Mouse (Mus musculus): ENCODE measurements around the gene S100a11. TPM values are rescaled to one million over a fixed set of nuclear protein-coding genes. Genes with fewer than 3 reads are reported as not detected.
"Not testable (repeated sequence)": the region's sequence is repeated elsewhere in the genome, so short reads cannot be mapped to it uniquely, and the experiment has no call there.

S100a11 gene
- polyA plus RNA-seq, 1 experiment = 151 TPM

GRCm38 (mm10) chr3:93537068-93537576 lies 16.8 kb downstream of the S100a11 start:
- WGBS = 91% methylated on average over 2 of the region's 2 CpGs
- Histone ChIP-seq H3K4me1 (replicated peaks; ENCODE audit: control insufficient read depth, insufficient read depth, low read length) (no peaks in the 10 kb centered on the region), H3K4me3 (ENCODE audit: control insufficient read depth, insufficient read depth, low read length) (no peak overlapping the region), H3K36me3 (ENCODE audit: control insufficient read depth, insufficient read depth, low read length) (no peaks in the 10 kb centered on the region), H3K27ac (ENCODE audit: control insufficient read depth, insufficient read depth, low read length) (no peak overlapping the region), H3K27me3 (ENCODE audit: control insufficient read depth, insufficient read depth, low read length) (no peaks in the 10 kb centered on the region)
- DNase-seq = no peak
- TF ChIP-seq CTCF (IDR thresholded peaks at IDR 0.05; ENCODE audit: borderline replicate concordance, control insufficient read depth, extremely low read depth, insufficient read depth, low read length, poor library complexity) (no peak), POLR2A (IDR thresholded peaks at IDR 0.05; ENCODE audit: control insufficient read depth, extremely low read depth, insufficient read depth, low read length, poor library complexity) (no peak)

GRCm38 (mm10) chr3:93538486-93538885 lies 18.2 kb downstream of the S100a11 start:
- Histone ChIP-seq H3K4me3 (ENCODE audit: control insufficient read depth, insufficient read depth, low read length) (no peak overlapping the region), H3K27ac (ENCODE audit: control insufficient read depth, insufficient read depth, low read length) (no peak overlapping the region), H3K27me3 (ENCODE audit: control insufficient read depth, insufficient read depth, low read length) (no peaks in the 10 kb centered on the region), H3K4me1 (replicated peaks; ENCODE audit: control insufficient read depth, insufficient read depth, low read length) (no peaks in the 10 kb centered on the region), H3K36me3 (ENCODE audit: control insufficient read depth, insufficient read depth, low read length) (no peaks in the 10 kb centered on the region)
- 91% methylated on average over 2 of the region's 2 CpGs for WGBS
- TF ChIP-seq POLR2A (IDR thresholded peaks at IDR 0.05; ENCODE audit: control insufficient read depth, extremely low read depth, insufficient read depth, low read length, poor library complexity) (no peak), CTCF (IDR thresholded peaks at IDR 0.05; ENCODE audit: borderline replicate concordance, control insufficient read depth, extremely low read depth, insufficient read depth, low read length, poor library complexity) (no peak)
- no peak for DNase-seq

- no peaks in the 10 kb centered on the region for H3K27me3 ChIP-seq (ENCODE audit: control insufficient read depth, insufficient read depth, low read length)
- TF ChIP-seq CTCF (IDR thresholded peaks at IDR 0.05; ENCODE audit: borderline replicate concordance, control insufficient read depth, extremely low read depth, insufficient read depth, low read length, poor library complexity) (no peak), POLR2A (IDR thresholded peaks at IDR 0.05; ENCODE audit: control insufficient read depth, extremely low read depth, insufficient read depth, low read length, poor library complexity) (no peak)
These were observed 21.2 kb downstream of the S100a11 start for GRCm38 (mm10) chr3:93541501-93541900.

GRCm38 (mm10) chr3:93544170-93544569 lies 23.9 kb downstream of the S100a11 start:
- H3K27ac ChIP-seq (ENCODE audit: control insufficient read depth, insufficient read depth, low read length) = not testable (repeated sequence)
- WGBS = 64% methylated on average over 6 of the region's 6 CpGs

More at GRCm38 (mm10) chr3:93541501-93541900, 21.2 kb downstream of the S100a11 start:
- no peak for DNase-seq
- H3K4me3 ChIP-seq (ENCODE audit: control insufficient read depth, insufficient read depth, low read length) = no peak overlapping the region
- no peak overlapping the region for H3K27ac ChIP-seq (ENCODE audit: control insufficient read depth, insufficient read depth, low read length)
- H3K4me1 ChIP-seq (replicated peaks; ENCODE audit: control insufficient read depth, insufficient read depth, low read length) = no peaks in the 10 kb centered on the region
- WGBS = 88% methylated on average over 2 of the region's 2 CpGs
- no peaks in the 10 kb centered on the region for H3K36me3 ChIP-seq (ENCODE audit: control insufficient read depth, insufficient read depth, low read length)

GRCm38 (mm10) chr3:93547099-93547648 lies 26.9 kb downstream of the S100a11 start:
- peaks cover 17% of the 10 kb centered on the region for H3K4me1 ChIP-seq (replicated peaks; ENCODE audit: control insufficient read depth, insufficient read depth, low read length)
- H3K27me3 ChIP-seq (ENCODE audit: control insufficient read depth, insufficient read depth, low read length) = no peaks in the 10 kb centered on the region
- no peak overlapping the region for H3K27ac ChIP-seq (ENCODE audit: control insufficient read depth, insufficient read depth, low read length)
- H3K4me3 ChIP-seq (ENCODE audit: control insufficient read depth, insufficient read depth, low read length) = no peak overlapping the region
- TF ChIP-seq POLR2A (IDR thresholded peaks at IDR 0.05; ENCODE audit: control insufficient read depth, extremely low read depth, insufficient read depth, low read length, poor library complexity) = no peak
- WGBS = 16% methylated on average over 7 of the region's 7 CpGs
- H3K36me3 ChIP-seq (ENCODE audit: control insufficient read depth, insufficient read depth, low read length) = no peaks in the 10 kb centered on the region
- peak; percentile 89 for DNase-seq

More at GRCm38 (mm10) chr3:93544170-93544569, 23.9 kb downstream of the S100a11 start:
- H3K27me3 ChIP-seq (ENCODE audit: control insufficient read depth, insufficient read depth, low read length); H3K4me3 ChIP-seq (ENCODE audit: control insufficient read depth, insufficient read depth, low read length); DNase-seq; H3K36me3 ChIP-seq (ENCODE audit: control insufficient read depth, insufficient read depth, low read length): not testable (repeated sequence)
- peaks cover 13% of the 10 kb centered on the region for H3K4me1 ChIP-seq (replicated peaks; ENCODE audit: control insufficient read depth, insufficient read depth, low read length)

GRCm38 (mm10) chr3:93547749-93548540 lies 27.7 kb downstream of the S100a11 start:
- no peak for DNase-seq
- no peaks in the 10 kb centered on the region for H3K36me3 ChIP-seq (ENCODE audit: control insufficient read depth, insufficient read depth, low read length)
- no peaks in the 10 kb centered on the region for H3K27me3 ChIP-seq (ENCODE audit: control insufficient read depth, insufficient read depth, low read length)
- peak overlapping the region; percentile 42 for H3K27ac ChIP-seq (ENCODE audit: control insufficient read depth, insufficient read depth, low read length)
- no peak for TF ChIP-seq CTCF (IDR thresholded peaks at IDR 0.05; ENCODE audit: borderline replicate concordance, control insufficient read depth, extremely low read depth, insufficient read depth, low read length, poor library complexity)
- no peak for TF ChIP-seq POLR2A (IDR thresholded peaks at IDR 0.05; ENCODE audit: control insufficient read depth, extremely low read depth, insufficient read depth, low read length, poor library complexity)
- H3K4me3 ChIP-seq (ENCODE audit: control insufficient read depth, insufficient read depth, low read length) = no peak overlapping the region
- H3K4me1 ChIP-seq (replicated peaks; ENCODE audit: control insufficient read depth, insufficient read depth, low read length) = peaks cover 22% of the 10 kb centered on the region
- WGBS = 46% methylated on average over 20 of the region's 20 CpGs

Data from thymus, adult 2 months (tissue).